Mouse (Mus musculus) forebrain, embryonic 15.5 days (tissue): ENCODE data around the gene Mfap3. TPM values are rescaled to one million over a fixed set of nuclear protein-coding genes. Genes with fewer than 3 reads are reported as not detected.
A peak's percentile ranks its signal among the peaks of the same experiment; 100 is the strongest.

ENCODE experiments used
- ATAC-seq: fragments of 200-750 bp; cut with Nextera tagmentation; replicated peaks from 2 replicates; pipeline ENCODE4 v1.8.0; 2017; ENCODE audit warnings: mild to moderate bottlenecking, moderate TSS enrichment, moderate library complexity
- H3K27ac ChIP-seq: fragments of 300-500 bp; sonication (generic); replicated peaks from 2 replicates; pipeline ENCODE4 v1.5.1; 2015; ENCODE audit warnings: mild to moderate bottlenecking, inconsistent platforms
- H3K27me3 ChIP-seq: fragments of 300-500 bp; sonication (generic); 2 replicates; pipeline ENCODE4 v1.6.1; 2015; ENCODE audit warnings: inconsistent platforms
- H3K36me3 ChIP-seq: fragments of 300-500 bp; sonication (generic); 2 replicates; pipeline ENCODE4 v1.6.1; 2015; ENCODE audit warnings: mild to moderate bottlenecking, inconsistent platforms
- H3K4me1 ChIP-seq: fragments of 300-500 bp; sonication (generic); 2 replicates; pipeline ENCODE4 v1.6.1; 2015; ENCODE audit warnings: inconsistent platforms
- H3K4me2 ChIP-seq: fragments of 300-500 bp; sonication (generic); replicated peaks from 2 replicates; pipeline ENCODE4 v1.6.1; 2015; ENCODE audit warnings: mild to moderate bottlenecking, inconsistent platforms
- H3K4me3 ChIP-seq: fragments of 300-500 bp; sonication (generic); 2 replicates; pipeline ENCODE4 v1.5.1; 2015; ENCODE audit warnings: mild to moderate bottlenecking, inconsistent platforms
- H3K9ac ChIP-seq: fragments of 300-500 bp; sonication (generic); replicated peaks from 2 replicates; pipeline ENCODE4 v1.6.1; 2015; ENCODE audit warnings: mild to moderate bottlenecking, inconsistent platforms
- H3K9me3 ChIP-seq: fragments of 300-500 bp; sonication (generic); 2 replicates; pipeline ENCODE4 v1.6.1; 2016; ENCODE audit warnings: inconsistent platforms
- WGBS: fragments of 180-500 bp; shearing (Covaris S2); methylation state at CpG from one replicate; pipeline ENCODE4 v1.1.7; 2015; ENCODE audit warnings: mixed read lengths; 5-methylcytosine and 5-hydroxymethylcytosine counted together
- polyA plus RNA-seq: library from polyadenylated mRNA; unstranded; fragments of >200 nt; fragmentation: Nextera tagmentation; extraction: Ambion mirVana; gene quantifications from 2 replicates; pipeline ENCODE4 v1.2.1, GENCODE M21; 2015

Mfap3 gene
- polyA plus RNA-seq, 1 experiment from 2014 or later, result 75.5 TPM

DNA sequence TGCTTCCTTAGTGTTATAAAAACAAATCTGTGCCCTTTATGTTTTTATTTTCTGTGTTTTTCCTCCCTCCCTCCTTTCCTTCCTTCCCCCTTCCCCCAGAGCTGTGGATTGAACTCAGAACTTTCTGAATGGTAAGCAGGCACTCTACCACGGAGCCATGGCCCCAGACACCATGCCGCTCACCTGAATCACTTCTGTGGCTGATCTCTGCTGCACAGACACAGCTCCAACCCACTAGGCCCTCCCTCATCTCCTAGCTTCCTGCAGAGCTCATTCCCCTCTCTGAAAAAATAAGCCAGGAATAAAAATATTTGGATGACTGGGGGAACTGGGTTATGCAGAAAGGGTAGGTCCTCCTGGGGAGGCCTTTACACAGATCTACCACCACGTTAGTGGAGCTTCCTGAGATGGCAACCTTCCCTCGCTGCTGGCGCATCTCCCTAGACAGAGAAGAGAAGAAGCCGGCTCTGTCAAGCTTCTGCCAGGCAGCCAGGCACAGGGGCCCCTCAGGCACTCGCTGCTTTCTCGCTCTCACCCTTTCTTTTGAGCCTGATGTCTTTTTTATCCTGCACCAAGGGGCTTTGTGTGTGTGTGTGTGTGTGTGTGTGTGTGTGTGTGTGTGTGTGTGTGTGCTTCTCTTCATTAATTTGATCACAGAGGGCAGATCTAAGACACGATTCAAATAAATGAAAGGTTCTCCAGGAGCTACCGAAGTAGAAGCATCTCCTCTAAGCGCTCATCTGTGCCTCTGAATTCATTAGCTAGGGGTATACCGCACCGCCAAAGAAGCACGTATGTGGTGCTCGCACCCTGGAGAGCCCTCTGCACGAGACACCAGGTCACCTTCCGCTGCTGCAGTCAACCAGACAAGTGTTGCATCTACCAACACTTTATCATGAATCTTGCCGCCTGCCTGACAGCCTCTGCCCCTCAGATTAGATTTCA is 47.9 kb downstream of the Mfap3 start:
- Histone ChIP-seq H3K4me2 (no peak overlapping the region; the same call in 1 of the 2 replicates), H3K4me1 (peaks cover 17% of the 10 kb centered on the region), H3K9me3 (no peaks in the 10 kb centered on the region), H3K36me3 (no peaks in the 10 kb centered on the region), H3K27ac (peak overlapping the region; percentile 47), H3K27me3 (no peaks in the 10 kb centered on the region), H3K4me3 (no peak overlapping the region), H3K9ac (no peak overlapping the region)
- WGBS, result 12% methylated on average over 18 of the region's 18 CpGs
- ATAC-seq, result no peak; the same call in 1 of the 2 replicates

DNA sequence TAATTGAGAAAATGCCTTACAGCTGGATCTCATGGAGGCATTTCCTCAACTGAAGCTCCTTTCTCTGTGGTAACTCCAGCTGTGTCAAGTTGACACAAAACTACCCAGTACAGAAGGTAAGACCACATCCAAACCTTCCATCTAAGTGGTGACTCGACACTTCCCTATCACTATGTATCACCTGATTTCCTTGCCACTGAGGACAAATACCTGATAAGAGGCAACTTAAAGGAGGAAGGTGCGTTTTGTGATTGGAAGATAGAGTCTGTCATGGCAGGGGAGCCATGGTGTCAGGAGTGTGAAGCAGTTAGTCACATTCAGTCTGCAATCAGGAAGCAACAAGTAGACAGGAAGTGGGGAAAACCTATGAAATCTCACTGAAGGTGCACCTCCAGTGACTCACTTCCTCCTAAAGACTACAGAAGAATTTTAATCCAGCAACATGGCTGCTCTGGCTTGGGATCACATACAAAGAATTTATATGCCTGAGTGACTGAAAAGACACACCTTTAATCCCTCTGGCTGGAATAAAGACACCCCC is 50.6 kb downstream of the Mfap3 start:
- 87% methylated on average over 2 of the region's 2 CpGs for WGBS
- Histone ChIP-seq H3K27me3 (no peaks in the 10 kb centered on the region), H3K36me3 (no peaks in the 10 kb centered on the region), H3K4me2 (no peak overlapping the region), H3K27ac (no peak overlapping the region), H3K4me3 (no peak overlapping the region), H3K9me3 (no peaks in the 10 kb centered on the region), H3K4me1 (peaks cover 23% of the 10 kb centered on the region), H3K9ac (no peak overlapping the region)
- no peak for ATAC-seq

GRCm38 (mm10) chr11:57571035-57571434 is 52.6 kb downstream of the Mfap3 start:
- no peak for ATAC-seq
- Histone ChIP-seq H3K4me2 (no peak overlapping the region), H3K36me3 (no peaks in the 10 kb centered on the region), H3K27me3 (no peaks in the 10 kb centered on the region), H3K4me1 (peaks cover 15% of the 10 kb centered on the region), H3K9ac (no peak overlapping the region), H3K4me3 (no peak overlapping the region), H3K9me3 (no peaks in the 10 kb centered on the region), H3K27ac (no peak overlapping the region)
- WGBS, result 76% methylated on average over 3 of the region's 3 CpGs

DNA sequence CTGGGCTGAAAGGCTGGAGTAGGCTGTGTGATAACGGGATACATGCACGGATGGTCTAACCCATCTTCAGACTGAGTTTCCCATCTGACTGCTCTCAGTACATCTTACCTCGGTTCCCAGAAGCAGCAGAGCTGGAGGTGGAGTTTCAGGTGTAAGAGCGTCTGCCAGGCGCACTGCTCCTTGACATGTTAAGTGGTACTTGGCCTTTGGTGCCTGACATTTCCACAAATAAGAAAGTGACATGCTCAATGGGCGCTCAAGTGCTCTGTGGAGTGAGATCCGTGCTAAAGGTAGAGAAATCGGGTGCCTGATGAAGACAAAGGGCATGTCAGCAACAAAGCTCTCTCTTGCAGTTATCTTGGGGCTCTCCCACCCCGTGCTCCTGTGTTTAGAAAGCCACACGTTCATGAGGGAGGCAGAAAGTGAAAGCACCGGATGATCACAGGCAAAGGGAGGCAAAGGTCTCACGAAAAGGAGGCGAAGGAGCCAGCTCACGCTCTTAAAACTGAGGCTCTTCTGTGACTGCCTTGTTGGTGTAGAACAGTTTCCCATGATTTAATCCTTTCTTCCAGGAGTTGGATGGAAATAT is 55.3 kb downstream of the Mfap3 start:
- H3K4me1 ChIP-seq, result peaks cover 13% of the 10 kb centered on the region
- H3K9ac ChIP-seq, result no peak overlapping the region
- H3K27me3 ChIP-seq, result no peaks in the 10 kb centered on the region
- no peaks in the 10 kb centered on the region for H3K36me3 ChIP-seq
- no peak overlapping the region for H3K4me2 ChIP-seq
- no peaks in the 10 kb centered on the region for H3K9me3 ChIP-seq
- no peak overlapping the region for H3K4me3 ChIP-seq
- H3K27ac ChIP-seq, result peak overlapping the region; percentile 48; the same call in 1 of the 2 replicates
- ATAC-seq, result no peak
- WGBS, result 48% methylated on average over 14 of the region's 14 CpGs

DNA sequence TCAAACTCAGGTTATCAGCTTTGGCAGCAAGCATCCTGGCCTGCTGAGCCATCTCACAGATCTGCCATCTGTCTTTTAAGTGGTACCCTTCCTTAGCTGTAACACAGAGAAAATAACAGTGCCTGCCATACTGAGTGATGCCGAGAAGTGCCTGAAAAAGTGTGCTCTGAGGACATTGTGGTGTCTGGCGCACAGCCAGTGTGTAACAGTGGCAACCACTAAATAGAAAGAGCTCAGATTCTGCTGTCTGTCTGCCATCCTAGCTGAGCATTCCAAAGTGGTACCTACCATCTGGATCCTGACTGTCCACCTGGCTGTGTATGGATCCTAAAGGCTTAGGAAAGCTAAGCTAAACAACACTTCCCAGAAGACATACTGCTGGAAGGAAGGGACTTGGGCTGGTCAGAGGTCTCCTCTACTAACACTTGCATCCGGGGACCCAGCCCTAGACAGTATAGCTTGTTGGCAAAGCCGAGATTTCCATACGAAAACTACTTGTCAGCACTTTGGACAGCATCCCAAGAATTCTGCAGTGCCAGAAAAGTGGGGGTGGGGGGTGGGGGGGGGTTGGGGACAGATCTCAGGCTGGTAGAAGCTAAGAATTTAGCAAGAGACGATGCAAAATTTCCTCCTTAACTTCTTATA is 58.5 kb downstream of the Mfap3 start:
- H3K27ac ChIP-seq, result peak overlapping the region; percentile 66
- no peaks in the 10 kb centered on the region for H3K27me3 ChIP-seq
- H3K9me3 ChIP-seq, result no peaks in the 10 kb centered on the region
- no peaks in the 10 kb centered on the region for H3K36me3 ChIP-seq
- no peak overlapping the region for H3K4me2 ChIP-seq
- H3K9ac ChIP-seq, result no peak overlapping the region
- peaks cover 13% of the 10 kb centered on the region for H3K4me1 ChIP-seq
- peak; percentile 87 for ATAC-seq
- H3K4me3 ChIP-seq, result no peak overlapping the region
- 48% methylated on average over 6 of the region's 6 CpGs for WGBS

GRCm38 (mm10) chr11:57582818-57583635 is 64.6 kb downstream of the Mfap3 start:
- H3K4me3 ChIP-seq, result no peak overlapping the region
- H3K27ac ChIP-seq, result peak overlapping the region; percentile 61
- 2% methylated on average over 10 of the region's 10 CpGs for WGBS
- peak; percentile 90 for ATAC-seq
- 0 out of 2 replicates have a peak overlapping the region, but pooled peaks have one; percentile 10 for H3K4me2 ChIP-seq
- H3K9ac ChIP-seq, result no peak overlapping the region
- no peaks in the 10 kb centered on the region for H3K27me3 ChIP-seq
- no peaks in the 10 kb centered on the region for H3K36me3 ChIP-seq
- H3K9me3 ChIP-seq, result no peaks in the 10 kb centered on the region
- H3K4me1 ChIP-seq, result peaks cover 20% of the 10 kb centered on the region

Other genes starting within 250 kb of the Mfap3 start
- 107 and 111 TPM in 2 replicates for gene Fam114a2, start within 50 bp of the Mfap3 start, polyA plus RNA-seq
- 14.3 and 15.3 TPM in 2 replicates for gene Galnt10, start 126.8 kb downstream of the Mfap3 start, polyA plus RNA-seq